Mouse (Mus musculus) gastrocnemius, postnatal 14 days (tissue): ENCODE data around the gene Cd79b. TPM values are rescaled to one million over a fixed set of nuclear protein-coding genes. Genes with fewer than 3 reads are reported as not detected.
A peak's percentile ranks its signal among the peaks of the same experiment; 100 is the strongest.

ENCODE experiments used
- DNase-seq: peaks from one replicate; pipeline ENCODE4 v3.0.0; 2021; ENCODE audit warnings: mixed read lengths
- intact Hi-C: fragments of 180-260 bp; cut with DNase I; formaldehyde crosslinking; loops from one replicate; pipeline ENCODE4 v1.15.1; 2025; ENCODE audit warnings: low total_unique reads
- total RNA-seq, 2 experiments: library from RNA; stranded (reverse); gene quantifications; 2 replicates each; pipeline ENCODE4 v1.2.3; 2021

Cd79b gene
- total RNA-seq, 2 experiments from 2014 or later = 1.0 to 1.1 TPM

- DNase-seq = no peak
- intact Hi-C loops = no loop called here
Observed at GRCm38 (mm10) chr11:106283371-106283770, 31.2 kb downstream of the Cd79b start.

- intact Hi-C loops = no loop called here
- no peak for DNase-seq
Observed at GRCm38 (mm10) chr11:106282452-106282851, 32.1 kb downstream of the Cd79b start.

- intact Hi-C loops = no loop called here
- DNase-seq = peak; percentile 91
Observed at GRCm38 (mm10) chr11:106276454-106276853, 38.1 kb downstream of the Cd79b start, which contains the start of gene Tcam1. Gene Tcam1 (plus strand): TSS chr11:106276672.

- DNase-seq = peak; percentile 64
- intact Hi-C loops = no loop called here
Observed at GRCm38 (mm10) chr11:106274971-106275411, 39.6 kb downstream of the Cd79b start.

GRCm38 (mm10) chr11:106274374-106274773 is 40.2 kb downstream of the Cd79b start:
- intact Hi-C loops = no loop called here
- no peak for DNase-seq

- DNase-seq = no peak
- intact Hi-C loops = no loop called here
Observed at GRCm38 (mm10) chr11:106273811-106274210, 40.8 kb downstream of the Cd79b start.

- intact Hi-C loops = no loop called here
- no peak for DNase-seq
Observed at GRCm38 (mm10) chr11:106273311-106273684, 41.3 kb downstream of the Cd79b start.

- DNase-seq = peak; percentile 100
- intact Hi-C loops = no loop called here
Observed at GRCm38 (mm10) chr11:106272644-106273310, 41.8 kb downstream of the Cd79b start, which contains the start of gene Smarcd2. Gene Smarcd2 (minus strand): TSS chr11:106272972.

GRCm38 (mm10) chr11:106271794-106272643 is 42.5 kb downstream of the Cd79b start:
- intact Hi-C loops = no loop called here
- DNase-seq = peak; percentile 40

GRCm38 (mm10) chr11:106271131-106271793 is 43.3 kb downstream of the Cd79b start:
- intact Hi-C loops = no loop called here
- DNase-seq = no peak

- intact Hi-C loops = no loop called here
- peak; percentile 40 for DNase-seq
Observed at GRCm38 (mm10) chr11:106269060-106269431, 45.5 kb downstream of the Cd79b start.

GRCm38 (mm10) chr11:106268326-106269059 is 46.1 kb downstream of the Cd79b start:
- DNase-seq = peak; percentile 90
- intact Hi-C loops = no loop called here

GRCm38 (mm10) chr11:106267871-106268270 is 46.7 kb downstream of the Cd79b start:
- DNase-seq = no peak
- intact Hi-C loops = no loop called here

- DNase-seq = peak; percentile 51
- intact Hi-C loops = no loop called here
Observed at GRCm38 (mm10) chr11:106267311-106267852, 47.2 kb downstream of the Cd79b start.

GRCm38 (mm10) chr11:106266431-106266830 is 48.1 kb downstream of the Cd79b start:
- intact Hi-C loops = no loop called here
- DNase-seq = no peak

- no peak for DNase-seq
- intact Hi-C loops = no loop called here
Observed at GRCm38 (mm10) chr11:106265570-106265969, 49.0 kb downstream of the Cd79b start.

- DNase-seq = no peak
- intact Hi-C loops = no loop called here
Observed at GRCm38 (mm10) chr11:106264988-106265387, 49.6 kb downstream of the Cd79b start.

GRCm38 (mm10) chr11:106263963-106264362 is 50.6 kb downstream of the Cd79b start:
- intact Hi-C loops = no loop called here
- no peak for DNase-seq
